Mouse (Mus musculus) forebrain, embryonic 12.5 days (tissue): Measurements from ENCODE around the gene Crhr2. TPM values are rescaled to one million over a fixed set of nuclear protein-coding genes. Genes with fewer than 3 reads are reported as not detected.
A peak's percentile ranks its signal among the peaks of the same experiment; 100 is the strongest.

Source experiments
- ATAC-seq: fragments of 200-750 bp; cut with Nextera tagmentation; 2 replicates; pipeline ENCODE4 v1.8.0; 2017; ENCODE audit warnings: moderate TSS enrichment; ENCODE audit not compliant: low FRiP score
- H3K27ac ChIP-seq: fragments of 300-500 bp; sonication (generic); 2 replicates; pipeline ENCODE4 v1.5.1; 2016; ENCODE audit warnings: mild to moderate bottlenecking
- H3K27me3 ChIP-seq: fragments of 300-500 bp; sonication (generic); 2 replicates; pipeline ENCODE4 v1.6.1; 2016; ENCODE audit warnings: mild to moderate bottlenecking
- H3K36me3 ChIP-seq: fragments of 300-500 bp; sonication (generic); replicated peaks from 2 replicates; pipeline ENCODE4 v1.6.1; 2016; ENCODE audit warnings: mild to moderate bottlenecking
- H3K4me1 ChIP-seq: fragments of 300-500 bp; sonication (generic); 2 replicates; pipeline ENCODE4 v1.6.1; 2016
- H3K4me2 ChIP-seq: fragments of 300-500 bp; sonication (generic); 2 replicates; pipeline ENCODE4 v1.6.1; 2016; ENCODE audit warnings: mild to moderate bottlenecking, moderate library complexity
- H3K4me3 ChIP-seq: fragments of 300-500 bp; sonication (generic); replicated peaks from 2 replicates; pipeline ENCODE4 v1.5.1; 2016; ENCODE audit warnings: mild to moderate bottlenecking
- H3K9ac ChIP-seq: fragments of 300-500 bp; sonication (generic); 2 replicates; pipeline ENCODE4 v1.6.1; 2016; ENCODE audit warnings: mild to moderate bottlenecking
- H3K9me3 ChIP-seq: fragments of 300-500 bp; sonication (generic); 2 replicates; pipeline ENCODE4 v1.6.1; 2016
- WGBS: fragments of 180-500 bp; shearing (Covaris S2); methylation state at CpG from one replicate; pipeline ENCODE4 v1.1.7; 2016; 5-methylcytosine and 5-hydroxymethylcytosine counted together
- polyA plus RNA-seq: library from polyadenylated mRNA; unstranded; fragments of >200 nt; fragmentation: Nextera tagmentation; extraction: Ambion mirVana; gene quantifications from 2 replicates; pipeline ENCODE4 v1.2.1, GENCODE M21; 2016

Crhr2 gene
- polyA plus RNA-seq, 1 experiment from 2014 or later, result 0.33 TPM

DNA sequence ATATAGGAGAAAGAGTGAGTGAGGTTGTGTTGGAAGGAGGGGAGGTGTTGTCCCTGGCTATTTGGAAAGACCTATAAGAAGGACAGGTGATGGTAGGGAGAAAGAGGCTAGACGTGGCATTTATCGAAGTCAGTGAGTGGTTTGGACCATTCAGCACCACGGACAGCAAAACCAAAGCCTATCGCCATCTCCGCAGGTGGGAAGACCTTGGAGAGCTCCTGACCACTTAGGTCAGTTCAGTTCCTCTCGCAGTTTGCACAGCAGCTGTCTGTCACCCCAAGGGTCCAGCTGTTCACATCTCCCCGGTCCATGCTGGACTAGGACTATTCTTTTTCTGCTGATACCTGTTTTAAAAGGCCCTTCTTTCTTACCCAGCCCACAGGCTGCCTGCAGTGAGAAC is 24.5 kb downstream of the Crhr2 start:
- Histone ChIP-seq H3K36me3 (no peaks in the 10 kb centered on the region), H3K27ac (no peak overlapping the region), H3K9me3 (no peaks in the 10 kb centered on the region), H3K4me1 (peaks cover 5% of the 10 kb centered on the region), H3K4me2 (no peak overlapping the region), H3K4me3 (no peak overlapping the region), H3K9ac (no peak overlapping the region), H3K27me3 (peaks cover 10% of the 10 kb centered on the region; the same call in 1 of the 2 replicates)
- WGBS, result 17% methylated on average over 7 of the region's 7 CpGs
- ATAC-seq, result no peak

DNA sequence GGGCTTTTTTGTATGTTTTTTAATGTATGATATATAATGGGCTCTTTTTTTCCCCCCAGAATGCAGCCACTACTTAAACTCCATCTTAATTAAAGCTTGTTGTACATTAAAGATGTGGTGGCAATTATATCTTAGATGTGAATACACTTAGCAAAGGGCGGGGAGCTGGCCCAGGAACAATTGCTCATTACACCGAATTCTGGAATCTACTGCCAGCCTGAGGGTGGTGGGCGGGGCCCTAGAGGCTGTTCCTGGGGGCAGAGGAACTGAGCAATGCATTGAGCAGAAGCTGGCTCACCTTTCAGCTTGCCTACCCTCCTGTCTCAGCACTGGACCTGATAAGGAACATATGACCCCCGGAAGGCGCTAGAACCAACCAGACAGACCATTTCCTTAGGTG is 34.2 kb downstream of the Crhr2 start:
- H3K4me2 ChIP-seq, result no peak overlapping the region
- no peaks in the 10 kb centered on the region for H3K27me3 ChIP-seq
- no peak overlapping the region; the same call in 1 of the 2 replicates for H3K27ac ChIP-seq
- 70% methylated on average over 5 of the region's 5 CpGs for WGBS
- H3K4me1 ChIP-seq, result no peaks in the 10 kb centered on the region; the same call in 1 of the 2 replicates
- no peak overlapping the region for H3K4me3 ChIP-seq
- H3K9me3 ChIP-seq, result no peaks in the 10 kb centered on the region
- H3K9ac ChIP-seq, result no peak overlapping the region
- no peak for ATAC-seq
- H3K36me3 ChIP-seq, result no peaks in the 10 kb centered on the region

DNA sequence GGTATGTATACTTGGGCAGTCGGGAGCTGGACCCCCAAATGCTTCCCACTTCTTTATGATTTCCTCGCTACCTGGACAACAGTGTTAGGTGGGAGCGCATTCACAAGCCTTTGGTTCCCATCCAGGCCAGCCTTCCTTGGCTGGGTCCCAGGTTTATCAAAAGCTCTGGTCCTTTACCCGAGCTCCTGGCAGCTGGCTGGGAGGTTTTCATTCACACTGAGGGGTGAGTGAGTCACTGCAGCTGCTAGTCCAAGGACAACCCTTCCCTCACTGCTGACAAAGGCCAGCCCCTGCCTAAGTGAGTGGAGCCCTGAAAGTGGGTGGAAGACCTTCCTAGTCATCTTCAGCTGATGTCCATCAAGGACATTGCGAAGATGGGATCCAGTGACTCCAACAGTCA is 34.8 kb downstream of the Crhr2 start:
- Histone ChIP-seq H3K27me3 (no peaks in the 10 kb centered on the region), H3K9ac (no peak overlapping the region), H3K9me3 (no peaks in the 10 kb centered on the region), H3K36me3 (no peaks in the 10 kb centered on the region), H3K4me1 (no peaks in the 10 kb centered on the region; the same call in 1 of the 2 replicates), H3K4me3 (no peak overlapping the region), H3K27ac (peak overlapping the region; percentile 42; the same call in 1 of the 2 replicates), H3K4me2 (no peak overlapping the region)
- WGBS, result 70% methylated on average over 5 of the region's 5 CpGs
- ATAC-seq, result no peak; the same call in 1 of the 2 replicates

DNA sequence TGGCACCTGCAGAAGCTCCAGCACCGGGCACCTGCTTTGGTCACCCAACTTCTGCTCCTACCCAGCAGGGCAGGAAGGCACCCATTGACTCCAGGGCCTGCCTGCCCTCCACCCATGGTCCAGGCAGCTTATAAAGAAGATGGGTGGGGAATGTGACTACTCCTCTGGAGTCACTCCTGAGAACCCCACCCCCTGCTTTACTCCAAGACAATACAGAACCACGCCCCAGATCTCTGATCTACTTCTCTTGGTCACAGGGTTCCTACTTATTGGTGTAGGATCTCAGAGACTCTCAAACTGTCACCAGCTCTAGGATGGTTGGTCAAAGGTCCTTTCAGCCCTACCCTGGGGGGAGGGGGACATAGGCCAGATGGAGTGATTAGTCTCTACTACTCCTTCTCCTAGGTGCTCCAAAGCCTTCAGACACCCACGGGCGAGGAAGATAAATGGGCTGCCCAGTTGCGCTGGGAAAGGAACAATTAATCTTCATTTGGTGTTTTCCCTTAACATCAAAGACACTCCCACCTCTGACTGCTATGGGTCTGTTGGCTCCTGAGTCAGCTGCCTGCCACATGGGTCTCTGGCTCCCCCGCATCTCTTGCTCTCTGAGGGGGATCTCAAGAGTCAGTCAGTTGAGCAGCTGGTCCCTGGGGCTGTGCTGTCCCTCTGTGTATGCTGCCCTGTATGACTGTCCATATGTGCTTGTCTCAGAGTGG is 39.2 kb downstream of the Crhr2 start:
- no peak overlapping the region for H3K4me2 ChIP-seq
- WGBS, result 87% methylated on average over 6 of the region's 6 CpGs
- ATAC-seq, result no peak

DNA sequence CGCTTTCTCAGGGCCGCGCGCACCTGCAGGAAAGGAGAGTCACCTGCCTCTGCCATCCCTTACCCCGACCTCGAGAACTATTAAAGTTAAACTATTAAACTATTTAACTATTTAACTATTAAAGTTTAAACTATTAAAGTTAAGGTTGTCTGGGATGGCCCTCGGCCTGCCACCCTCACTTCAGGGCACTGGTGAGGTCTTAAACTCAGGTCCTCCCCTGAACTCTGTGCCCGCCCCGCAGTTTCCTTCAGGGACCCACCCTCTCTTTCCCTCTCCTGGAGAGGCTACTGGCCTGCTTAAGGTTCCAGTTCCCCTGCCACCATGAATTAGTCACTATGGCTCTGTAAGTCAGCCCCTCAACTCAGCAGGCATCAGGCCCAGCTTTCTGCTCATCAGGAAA is 41.4 kb downstream of the Crhr2 start:
- no peak for ATAC-seq
- no peak overlapping the region for H3K27ac ChIP-seq
- no peak overlapping the region for H3K4me2 ChIP-seq
- no peaks in the 10 kb centered on the region for H3K9me3 ChIP-seq
- no peak overlapping the region for H3K4me3 ChIP-seq
- H3K27me3 ChIP-seq, result no peaks in the 10 kb centered on the region
- no peaks in the 10 kb centered on the region for H3K4me1 ChIP-seq
- no peak overlapping the region for H3K9ac ChIP-seq
- H3K36me3 ChIP-seq, result no peaks in the 10 kb centered on the region
- 97% methylated on average over 9 of the region's 9 CpGs for WGBS

More for the DNA sequence above, 39.2 kb downstream of the Crhr2 start:
- no peak overlapping the region for H3K27ac ChIP-seq
- no peaks in the 10 kb centered on the region for H3K27me3 ChIP-seq
- no peak overlapping the region for H3K9ac ChIP-seq
- no peak overlapping the region for H3K4me3 ChIP-seq
- no peaks in the 10 kb centered on the region for H3K9me3 ChIP-seq
- H3K4me1 ChIP-seq, result no peaks in the 10 kb centered on the region; the same call in 1 of the 2 replicates
- H3K36me3 ChIP-seq, result no peaks in the 10 kb centered on the region

DNA sequence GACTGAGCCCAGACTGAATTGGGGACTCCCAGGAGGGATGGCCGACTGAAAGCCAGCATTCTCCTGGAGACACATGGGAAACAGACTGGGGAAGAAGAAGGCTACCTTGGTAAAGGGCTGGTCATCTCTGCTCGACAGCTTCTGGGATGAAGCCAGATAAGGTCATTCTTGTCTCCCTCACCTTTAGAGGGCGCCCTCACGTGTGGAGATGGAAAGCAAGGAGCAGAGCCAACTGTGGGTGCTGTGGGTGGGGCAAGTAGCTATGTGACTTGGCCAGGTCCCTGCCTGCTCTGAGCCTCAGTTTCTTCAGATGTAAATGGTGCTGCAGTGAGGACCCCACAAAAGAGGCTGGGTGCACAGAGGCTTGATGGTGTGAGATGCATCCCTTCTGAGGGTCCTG is 42.2 kb downstream of the Crhr2 start:
- Histone ChIP-seq H3K9ac (no peak overlapping the region), H3K27me3 (no peaks in the 10 kb centered on the region), H3K4me3 (no peak overlapping the region), H3K9me3 (no peaks in the 10 kb centered on the region), H3K27ac (no peak overlapping the region), H3K4me2 (no peak overlapping the region), H3K4me1 (no peaks in the 10 kb centered on the region), H3K36me3 (no peaks in the 10 kb centered on the region)
- no peak for ATAC-seq
- WGBS, result 32% methylated on average over 4 of the region's 4 CpGs

DNA sequence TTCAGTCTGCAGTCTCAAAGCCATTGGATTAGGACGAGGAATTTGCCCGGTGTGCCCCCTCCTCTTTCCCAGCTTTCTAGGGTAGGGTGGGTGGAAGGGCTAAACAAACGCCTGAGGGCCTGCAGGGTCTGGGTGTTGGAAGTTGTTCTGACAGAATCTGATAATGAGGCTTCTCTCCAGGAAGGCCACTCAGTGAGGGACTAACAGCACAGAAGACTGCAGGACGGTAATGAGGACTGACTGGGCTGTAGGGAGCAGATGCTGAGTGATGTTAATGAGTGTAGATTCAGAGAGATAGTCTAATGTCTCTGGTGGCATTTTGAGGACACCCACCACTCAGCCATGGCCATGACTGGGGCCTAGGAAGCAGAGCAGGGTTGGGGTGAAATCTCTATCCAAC is 45.5 kb downstream of the Crhr2 start:
- peaks cover 4% of the 10 kb centered on the region; the same call in 1 of the 2 replicates for H3K4me1 ChIP-seq
- H3K4me3 ChIP-seq, result no peak overlapping the region
- ATAC-seq, result no peak
- no peaks in the 10 kb centered on the region for H3K9me3 ChIP-seq
- no peaks in the 10 kb centered on the region for H3K27me3 ChIP-seq
- no peak overlapping the region for H3K9ac ChIP-seq
- no peak overlapping the region for H3K27ac ChIP-seq
- H3K4me2 ChIP-seq, result no peak overlapping the region
- no peaks in the 10 kb centered on the region for H3K36me3 ChIP-seq
- 50% methylated on average over 4 of the region's 4 CpGs for WGBS

DNA sequence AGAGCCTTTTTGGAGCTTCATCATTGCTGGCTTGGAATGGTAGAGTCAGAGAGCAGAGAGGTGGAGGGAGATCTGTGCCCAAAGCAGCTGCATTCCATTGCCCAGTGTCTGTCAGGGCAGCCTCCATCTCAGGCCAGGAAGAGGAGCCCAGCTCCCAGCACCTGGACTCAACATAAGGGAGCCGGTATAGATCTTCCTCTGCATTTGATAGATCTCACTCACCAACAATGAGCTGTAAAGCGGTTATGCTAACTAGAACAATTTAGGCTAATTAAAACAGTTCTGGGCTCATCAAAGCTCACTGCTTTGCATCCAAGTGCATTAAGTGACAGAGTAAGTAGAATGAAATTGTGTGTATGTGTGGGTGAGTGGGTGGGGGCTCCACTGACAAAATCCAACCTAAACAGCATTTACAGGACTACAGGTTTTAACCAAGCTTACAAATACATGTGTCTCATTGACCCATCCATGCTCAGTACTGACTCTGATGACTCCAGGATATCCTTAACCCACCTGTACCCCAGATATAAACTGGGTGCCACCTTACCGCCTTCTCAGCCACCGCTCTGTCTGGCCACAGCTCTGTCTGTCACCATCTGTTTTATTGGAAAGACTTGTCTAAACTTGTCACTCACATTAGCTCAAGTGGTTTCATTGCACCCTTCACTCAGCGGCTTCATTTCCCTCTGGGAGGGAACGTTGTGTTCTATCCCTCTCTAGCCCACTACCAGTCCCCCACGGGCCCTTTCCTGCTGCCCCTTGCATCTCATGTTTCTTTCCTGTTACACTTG is 50.4 kb downstream of the Crhr2 start:
- Histone ChIP-seq H3K36me3 (peaks cover 38% of the 10 kb centered on the region), H3K27ac (peak overlapping the region; percentile 43; the same call in 1 of the 2 replicates), H3K27me3 (no peaks in the 10 kb centered on the region), H3K4me3 (no peak overlapping the region), H3K4me1 (peaks cover 4% of the 10 kb centered on the region; the same call in 1 of the 2 replicates), H3K4me2 (no peak overlapping the region), H3K9ac (no peak overlapping the region), H3K9me3 (no peaks in the 10 kb centered on the region)
- ATAC-seq, result no peak
- WGBS, result 64% methylated on average over 7 of the region's 7 CpGs

DNA sequence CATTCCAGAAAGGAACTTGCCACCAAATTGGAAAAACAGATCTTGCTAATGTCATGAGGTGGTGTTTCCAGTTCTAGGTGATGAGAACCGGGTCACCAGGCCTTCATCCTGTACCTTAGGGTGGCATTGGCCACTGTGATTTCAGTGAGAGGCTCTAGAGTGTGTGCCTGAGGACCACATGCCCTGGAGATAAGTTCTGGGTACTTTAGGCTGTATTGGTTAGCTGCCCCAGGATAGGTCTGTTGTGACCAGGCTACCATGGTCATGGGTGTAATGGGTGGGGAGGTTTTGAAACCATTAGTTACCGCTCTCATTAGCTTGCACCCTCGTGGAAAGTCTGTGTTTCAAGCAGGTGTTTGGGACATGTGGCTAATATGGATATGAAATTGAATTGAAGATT is 51.4 kb downstream of the Crhr2 start:
- no peak overlapping the region for H3K4me3 ChIP-seq
- no peak overlapping the region for H3K4me2 ChIP-seq
- no peak for ATAC-seq
- no peak overlapping the region for H3K9ac ChIP-seq
- no peaks in the 10 kb centered on the region for H3K9me3 ChIP-seq
- peaks cover 49% of the 10 kb centered on the region for H3K36me3 ChIP-seq
- H3K4me1 ChIP-seq, result peaks cover 4% of the 10 kb centered on the region; the same call in 1 of the 2 replicates
- WGBS, result 94% methylated on average over 3 of the region's 3 CpGs
- H3K27ac ChIP-seq, result no peak overlapping the region
- H3K27me3 ChIP-seq, result no peaks in the 10 kb centered on the region

DNA sequence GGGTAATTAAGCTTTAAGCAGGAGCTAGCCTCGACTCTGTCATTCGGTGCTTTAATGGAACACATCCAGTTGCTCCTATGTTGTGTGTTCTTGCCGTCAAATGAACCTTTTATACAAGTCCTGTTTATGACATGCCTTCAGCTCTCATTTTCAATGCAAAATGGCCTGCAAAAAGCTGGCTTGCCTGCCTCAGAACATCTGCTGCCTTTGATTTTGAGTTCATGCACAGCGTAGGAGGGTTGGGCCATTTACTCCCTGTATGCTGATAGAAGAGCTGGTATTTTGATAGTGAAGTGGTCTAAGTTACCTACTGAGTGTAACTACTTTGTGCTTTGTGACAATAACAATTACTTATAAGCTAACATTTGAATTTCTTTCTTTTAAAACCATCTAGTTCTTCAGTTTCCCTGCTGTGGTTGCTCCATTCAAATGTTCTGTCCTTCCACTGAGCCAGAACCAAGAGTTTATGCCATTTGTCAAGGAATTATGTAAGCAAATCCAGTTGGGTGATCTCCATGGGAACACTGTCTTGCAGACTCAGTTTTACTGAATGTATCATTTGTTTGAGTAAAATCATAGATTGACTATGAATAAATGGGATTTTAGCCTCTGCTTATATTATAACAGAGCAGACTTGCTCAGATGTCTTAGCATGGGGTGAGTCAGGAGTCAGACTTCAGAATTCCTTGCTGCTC is 56.1 kb downstream of the Crhr2 start:
- Histone ChIP-seq H3K4me3 (no peak overlapping the region), H3K4me1 (no peaks in the 10 kb centered on the region), H3K27ac (no peak overlapping the region), H3K36me3 (peaks cover 79% of the 10 kb centered on the region), H3K9ac (no peak overlapping the region), H3K27me3 (no peaks in the 10 kb centered on the region), H3K9me3 (no peaks in the 10 kb centered on the region), H3K4me2 (no peak overlapping the region)
- WGBS, result 84% methylated on average over 4 of the region's 4 CpGs
- no peak for ATAC-seq

DNA sequence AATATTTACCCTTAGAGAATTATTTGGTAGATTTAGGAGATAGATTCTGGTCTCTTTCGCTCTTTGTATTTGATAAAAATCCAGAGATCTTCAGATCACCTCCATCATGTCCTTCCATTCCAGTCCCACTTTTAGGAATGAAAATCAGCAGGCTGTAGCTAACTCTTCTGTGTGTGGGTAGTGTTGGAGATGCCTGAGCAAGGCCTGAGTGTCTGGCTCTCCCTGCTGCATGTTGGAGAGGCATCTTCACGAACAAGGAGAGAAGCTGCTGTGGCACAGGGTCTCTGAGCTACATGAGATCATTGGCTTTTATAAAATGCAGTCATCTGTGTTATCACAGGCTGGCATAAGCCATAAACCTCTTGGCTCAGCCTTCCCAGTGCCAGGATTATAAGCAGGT is 66.9 kb downstream of the Crhr2 start:
- Histone ChIP-seq H3K4me2 (no peak overlapping the region), H3K27me3 (no peaks in the 10 kb centered on the region), H3K27ac (no peak overlapping the region), H3K36me3 (peaks cover 87% of the 10 kb centered on the region), H3K4me1 (no peaks in the 10 kb centered on the region), H3K4me3 (no peak overlapping the region), H3K9me3 (no peaks in the 10 kb centered on the region), H3K9ac (no peak overlapping the region)
- 98% methylated on average over 2 of the region's 2 CpGs for WGBS
- ATAC-seq, result no peak

DNA sequence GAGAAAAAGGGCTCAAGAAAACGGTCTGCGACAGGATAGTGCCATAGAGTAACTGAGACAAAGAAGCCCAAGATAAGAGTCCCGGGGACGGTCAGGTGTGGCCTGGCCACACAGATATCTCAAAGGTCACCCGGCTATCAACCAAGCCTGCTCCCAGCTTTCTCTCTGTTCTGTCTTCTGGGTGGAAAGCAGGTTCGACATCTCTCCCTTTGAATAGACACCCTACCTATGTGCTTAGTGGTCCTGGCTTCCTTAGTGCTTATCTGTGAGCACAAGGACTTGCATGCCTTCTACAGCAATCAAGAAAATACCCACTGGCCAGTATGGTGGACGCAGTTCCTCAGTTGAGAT is 68.4 kb downstream of the Crhr2 start:
- Histone ChIP-seq H3K4me2 (no peak overlapping the region), H3K36me3 (peaks cover 94% of the 10 kb centered on the region), H3K9ac (no peak overlapping the region), H3K9me3 (no peaks in the 10 kb centered on the region), H3K27ac (no peak overlapping the region), H3K27me3 (no peaks in the 10 kb centered on the region), H3K4me3 (no peak overlapping the region), H3K4me1 (no peaks in the 10 kb centered on the region)
- WGBS, result 93% methylated on average over 7 of the region's 7 CpGs
- ATAC-seq, result no peak
